Mouse (Mus musculus) liver, adult 2 months (tissue): Measurements from ENCODE around the gene Syn3. TPM values are rescaled to one million over a fixed set of nuclear protein-coding genes. Genes with fewer than 3 reads are reported as not detected.

Experiments used
- DNase-seq: peaks from one replicate; pipeline ENCODE4 v3.0.0-alpha.2; 2011; ENCODE audit warnings: low read depth, low spot score; ENCODE audit errors: extremely low read depth
- H3K27ac ChIP-seq: fragments of 200-500 bp; replicated peaks from 2 replicates; pipeline ENCODE4 v1.5.1; 2012; ENCODE audit warnings: low read depth, mild to moderate bottlenecking, control low read depth, inconsistent platforms, low read length; ENCODE audit not compliant: insufficient read depth
- H3K27me3 ChIP-seq: fragments of 200-500 bp; 2 replicates; pipeline ENCODE4 v1.6.1; 2012; ENCODE audit warnings: mild to moderate bottlenecking, moderate library complexity, low read length, inconsistent platforms; ENCODE audit not compliant: control insufficient read depth, insufficient read depth
- H3K36me3 ChIP-seq: fragments of 200-500 bp; 2 replicates; pipeline ENCODE4 v1.6.1; 2012; ENCODE audit warnings: low read length, inconsistent platforms; ENCODE audit not compliant: control insufficient read depth, insufficient read depth
- H3K4me1 ChIP-seq: fragments of 200-500 bp; 2 replicates; pipeline ENCODE4 v1.6.1; 2011; ENCODE audit warnings: low read length; ENCODE audit not compliant: control insufficient read depth, insufficient read depth
- H3K4me3 ChIP-seq: fragments of 200-500 bp; 2 replicates; pipeline ENCODE4 v1.5.1; 2011; ENCODE audit warnings: low read depth, mild to moderate bottlenecking, control low read depth, low read length, moderate library complexity; ENCODE audit not compliant: insufficient read depth
- H3K79me2 ChIP-seq: fragments of 200-500 bp; 2 replicates; pipeline ENCODE4 v1.6.1; 2012; ENCODE audit warnings: inconsistent platforms, mild to moderate bottlenecking, low read length, moderate library complexity; ENCODE audit not compliant: control insufficient read depth, insufficient read depth
- H3K9ac ChIP-seq: fragments of 200-500 bp; 2 replicates; pipeline ENCODE4 v1.6.1; 2012; ENCODE audit warnings: low read depth, mild to moderate bottlenecking, control low read depth, inconsistent platforms, low read length
- CTCF ChIP-seq: fragments of 200-500 bp; IDR thresholded peaks from 2 replicates; pipeline ENCODE4 v1.5.1; 2011; ENCODE audit warnings: low read depth, low read length, control low read depth
- POLR2A ChIP-seq: fragments of 200-500 bp; IDR thresholded peaks from 2 replicates; pipeline ENCODE4 v1.6.1; 2011; ENCODE audit warnings: low read length, control low read depth; ENCODE audit not compliant: insufficient read depth; ENCODE audit errors: extremely low read depth
- WGBS: fragments of 180-500 bp; shearing (Covaris S2); methylation state at CpG from one replicate; pipeline ENCODE4 v1.1.7; 2018; 5-methylcytosine and 5-hydroxymethylcytosine counted together
- polyA plus RNA-seq: library from polyadenylated mRNA; depleted of rRNA; stranded (reverse); fragments of >200 nt; gene quantifications from 2 replicates; pipeline ENCODE4 v1.2.3, GENCODE M21; 2012
- total RNA-seq: library from RNA; depleted of rRNA; stranded (reverse); fragments of >200 nt; gene quantifications from 2 replicates; pipeline ENCODE4 v1.2.3, GENCODE M21; 2014

Syn3 gene
- total and polyA plus RNA-seq, 2 experiments, result 0.81 to 0.83 TPM

GRCm38 (mm10) chr10:86297307-86297706 lies 201.4 kb downstream of the Syn3 start:
- 91% methylated on average over 2 of the region's 2 CpGs for WGBS
- TF ChIP-seq POLR2A (no peak), CTCF (no peak)
- H3K27me3 ChIP-seq, result no peaks in the 10 kb centered on the region; the same call in 1 of the 2 replicates

GRCm38 (mm10) chr10:86296111-86296510 lies 202.6 kb downstream of the Syn3 start:
- Histone ChIP-seq H3K9ac (peak overlapping the region; percentile 45), H3K4me1 (peaks cover 1% of the 10 kb centered on the region; the same call in 1 of the 2 replicates), H3K36me3 (no peaks in the 10 kb centered on the region), H3K27me3 (no peaks in the 10 kb centered on the region), H3K79me2 (no peaks in the 10 kb centered on the region), H3K4me3 (no peak overlapping the region), H3K27ac (no peak overlapping the region)
- WGBS, result 7% methylated on average over 14 of the region's 14 CpGs
- TF ChIP-seq CTCF (peak; percentile 96), POLR2A (no peak)
- DNase-seq, result peak; percentile 40

More at GRCm38 (mm10) chr10:86297307-86297706, 201.4 kb downstream of the Syn3 start:
- no peaks in the 10 kb centered on the region for H3K36me3 ChIP-seq
- H3K79me2 ChIP-seq, result no peaks in the 10 kb centered on the region
- H3K9ac ChIP-seq, result no peak overlapping the region
- peaks cover 1% of the 10 kb centered on the region; the same call in 1 of the 2 replicates for H3K4me1 ChIP-seq
- H3K4me3 ChIP-seq, result no peak overlapping the region
- H3K27ac ChIP-seq, result no peak overlapping the region
- DNase-seq, result no peak

- Histone ChIP-seq H3K27ac (no peak overlapping the region), H3K4me3 (no peak overlapping the region), H3K4me1 (peaks cover 1% of the 10 kb centered on the region; the same call in 1 of the 2 replicates), H3K36me3 (no peaks in the 10 kb centered on the region), H3K27me3 (no peaks in the 10 kb centered on the region), H3K79me2 (no peaks in the 10 kb centered on the region), H3K9ac (peak overlapping the region; percentile 45; the same call in 1 of the 2 replicates)
- TF ChIP-seq CTCF (no peak), POLR2A (no peak)
- WGBS, result 57% methylated on average over 13 of the region's 13 CpGs
- no peak for DNase-seq
Observed at GRCm38 (mm10) chr10:86295454-86296098, 203.1 kb downstream of the Syn3 start.

GRCm38 (mm10) chr10:86294599-86295365 lies 203.9 kb downstream of the Syn3 start:
- H3K79me2 ChIP-seq, result no peaks in the 10 kb centered on the region
- peaks cover 1% of the 10 kb centered on the region; the same call in 1 of the 2 replicates for H3K4me1 ChIP-seq
- no peaks in the 10 kb centered on the region for H3K36me3 ChIP-seq
- no peak overlapping the region for H3K4me3 ChIP-seq
- H3K27me3 ChIP-seq, result no peaks in the 10 kb centered on the region
- 77% methylated on average over 10 of the region's 10 CpGs for WGBS
- no peak for TF ChIP-seq CTCF
- TF ChIP-seq POLR2A, result no peak
- H3K9ac ChIP-seq, result no peak overlapping the region
- DNase-seq, result no peak
- no peak overlapping the region for H3K27ac ChIP-seq

GRCm38 (mm10) chr10:86293880-86294279 lies 204.8 kb downstream of the Syn3 start:
- H3K9ac ChIP-seq, result no peak overlapping the region
- DNase-seq, result no peak
- peaks cover 1% of the 10 kb centered on the region; the same call in 1 of the 2 replicates for H3K4me1 ChIP-seq
- H3K79me2 ChIP-seq, result no peaks in the 10 kb centered on the region
- 90% methylated on average over 1 of the region's 1 CpGs for WGBS
- H3K27me3 ChIP-seq, result no peaks in the 10 kb centered on the region
- no peaks in the 10 kb centered on the region for H3K36me3 ChIP-seq
- TF ChIP-seq CTCF (no peak), POLR2A (no peak)
- H3K27ac ChIP-seq, result no peak overlapping the region
- no peak overlapping the region for H3K4me3 ChIP-seq
